Mouse (Mus musculus): ENCODE measurements at regions not wholly inside any gene's neighbourhood (a gene's known extent, or its start where the extent isn't known, plus 50 kb on each side); places are given as distances from the start of the nearest gene placed in this dataset.

DNA sequence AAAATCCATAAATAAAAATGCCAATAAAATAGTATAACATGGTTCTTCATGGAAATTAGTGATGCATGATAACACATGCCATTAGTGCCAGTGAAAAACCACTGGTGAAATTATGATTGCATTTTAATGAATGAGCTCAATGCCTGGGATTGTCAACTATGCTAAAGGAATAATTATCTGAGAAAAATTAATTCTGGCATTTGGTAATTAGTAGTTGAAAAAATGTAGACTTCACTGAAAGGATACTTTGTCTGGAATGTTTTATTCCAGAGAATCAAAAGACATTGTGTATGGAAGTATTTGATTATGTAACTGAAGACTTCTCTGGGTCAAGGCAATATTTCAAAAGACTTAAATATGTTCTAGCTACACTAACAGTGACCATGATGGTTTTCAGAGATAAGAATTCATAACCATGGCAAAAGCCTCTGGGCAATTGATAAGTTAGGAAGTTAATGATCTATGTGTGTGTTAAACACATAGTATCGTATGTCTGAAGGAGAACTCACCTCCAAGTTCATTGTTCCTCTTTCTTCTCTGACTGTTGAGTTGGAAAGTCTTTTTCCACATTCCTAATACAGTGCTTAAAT, 245.1 kb downstream of the Gpr37 start:
- H3K36me3 ChIP-seq (ENCODE audit: control insufficient read depth, insufficient read depth), result no peaks in the 10 kb centered on the region
- H3K79me2 ChIP-seq (ENCODE audit: control insufficient read depth, insufficient read depth), result no peaks in the 10 kb centered on the region
- no peak overlapping the region for H3ac ChIP-seq (ENCODE audit: control insufficient read depth, insufficient read length)
- H3K27me3 ChIP-seq (ENCODE audit: control insufficient read depth, insufficient read depth, insufficient read length), result no peaks in the 10 kb centered on the region
- TF ChIP-seq USF1 (IDR thresholded peaks at IDR 0.05; ENCODE audit: low read depth), result no peak
- no peak for TF ChIP-seq REST (IDR thresholded peaks at IDR 0.05; ENCODE audit: insufficient read depth, insufficient read length)
- no peak for TF ChIP-seq MYOD1 (IDR thresholded peaks at IDR 0.05; ENCODE audit: control insufficient read depth in 1 of 3, insufficient read length in 2 of 3, low read depth in 2 of 3)
- TF ChIP-seq TCF3 (IDR thresholded peaks at IDR 0.05; ENCODE audit: insufficient read length, low read depth), result no peak
- TF ChIP-seq SRF (IDR thresholded peaks at IDR 0.05; ENCODE audit: control insufficient read depth, insufficient read length, low read depth), result no peak
- no peak for TF ChIP-seq MAX (IDR thresholded peaks at IDR 0.05; ENCODE audit: low read depth)
- TF ChIP-seq POLR2A (IDR thresholded peaks at IDR 0.05; ENCODE audit: insufficient read length, low read depth), result no peak
- no peak for TF ChIP-seq CEBPB (IDR thresholded peaks at IDR 0.05; ENCODE audit: insufficient read depth, poor library complexity, severe bottlenecking)
- no peak for TF ChIP-seq MYOG (IDR thresholded peaks at IDR 0.05; ENCODE audit: control insufficient read depth in 1 of 3, insufficient read depth in 1 of 3, insufficient read length in 2 of 3, low read depth in 2 of 3)
- no peak for TF ChIP-seq POLR2AphosphoS2 (IDR thresholded peaks at IDR 0.05; ENCODE audit: insufficient read length, low read depth)
- no peak for TF ChIP-seq TCF12 (IDR thresholded peaks at IDR 0.05; ENCODE audit: insufficient read depth, poor library complexity, severe bottlenecking)
- no peak for TF ChIP-seq E2F4 (IDR thresholded peaks at IDR 0.05; ENCODE audit: insufficient read depth)
- no peak overlapping the region for H3K4me3 ChIP-seq
- no peak overlapping the region for H3K4me2 ChIP-seq (ENCODE audit: low read depth)

DNA sequence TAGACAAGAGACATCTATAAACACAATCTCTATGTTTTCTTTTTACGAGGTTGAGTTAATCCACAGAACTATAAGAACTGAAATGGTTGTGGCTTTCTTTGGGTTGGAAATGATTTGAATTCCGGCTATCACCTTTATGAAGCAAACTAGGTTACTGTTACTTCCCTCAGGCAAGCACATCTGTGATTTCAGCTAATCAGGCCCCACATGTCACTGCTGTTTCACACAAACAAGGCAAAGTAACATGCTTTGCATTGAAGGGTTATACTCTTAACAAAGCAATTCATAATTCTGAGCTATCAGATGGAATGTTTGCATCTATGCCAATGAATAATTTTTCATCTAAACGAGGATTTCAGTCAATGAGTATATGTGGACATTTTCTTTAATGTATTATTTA, 246.4 kb downstream of the Gpr37 start:
- TF ChIP-seq MYOD1 (IDR thresholded peaks at IDR 0.05; ENCODE audit: control insufficient read depth in 1 of 3, insufficient read length in 2 of 3, low read depth in 2 of 3) (no peak), MYOG (IDR thresholded peaks at IDR 0.05; ENCODE audit: control insufficient read depth in 1 of 3, insufficient read depth in 1 of 3, insufficient read length in 2 of 3, low read depth in 2 of 3) (no peak)
- H3K79me2 ChIP-seq (ENCODE audit: control insufficient read depth, insufficient read depth), result no peaks in the 10 kb centered on the region
- H3K4me2 ChIP-seq (ENCODE audit: low read depth), result no peak overlapping the region
- H3K36me3 ChIP-seq (ENCODE audit: control insufficient read depth, insufficient read depth), result no peaks in the 10 kb centered on the region
- H3K27me3 ChIP-seq (ENCODE audit: control insufficient read depth, insufficient read depth, insufficient read length), result no peaks in the 10 kb centered on the region
- H3ac ChIP-seq (ENCODE audit: control insufficient read depth, insufficient read length), result no peak overlapping the region
- H3K4me3 ChIP-seq, result no peak overlapping the region

DNA sequence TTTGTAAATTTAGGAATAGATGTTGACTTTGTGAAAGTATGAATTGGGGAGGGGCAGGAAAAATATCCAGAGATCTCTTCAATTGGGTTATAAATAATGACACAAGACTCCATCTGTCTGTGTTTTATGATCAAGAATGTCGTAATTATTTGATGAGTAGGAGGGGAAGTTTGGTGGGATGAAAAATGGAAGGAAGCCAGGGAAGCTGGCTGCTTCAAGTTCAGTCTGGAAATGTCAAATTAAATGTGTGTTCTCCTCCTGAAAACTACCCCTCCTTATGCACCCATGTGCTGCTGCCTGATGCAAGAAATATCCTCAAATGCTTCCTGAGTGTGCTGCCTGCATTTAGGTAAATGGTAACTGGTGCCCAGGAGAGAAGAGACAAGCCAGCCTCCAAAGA, 246.8 kb downstream of the Gpr37 start:
- H3ac ChIP-seq (ENCODE audit: control insufficient read depth, insufficient read length), result no peak overlapping the region
- no peak overlapping the region for H3K4me3 ChIP-seq
- H3K27me3 ChIP-seq (ENCODE audit: control insufficient read depth, insufficient read depth, insufficient read length), result no peaks in the 10 kb centered on the region
- H3K36me3 ChIP-seq (ENCODE audit: control insufficient read depth, insufficient read depth), result no peaks in the 10 kb centered on the region
- no peaks in the 10 kb centered on the region for H3K79me2 ChIP-seq (ENCODE audit: control insufficient read depth, insufficient read depth)
- no peak overlapping the region for H3K4me2 ChIP-seq (ENCODE audit: low read depth)
- TF ChIP-seq TCF3 (IDR thresholded peaks at IDR 0.05; ENCODE audit: insufficient read length, low read depth) (no peak), POLR2AphosphoS2 (IDR thresholded peaks at IDR 0.05; ENCODE audit: insufficient read length, low read depth) (no peak), MAX (IDR thresholded peaks at IDR 0.05; ENCODE audit: low read depth) (no peak), MYOG (IDR thresholded peaks at IDR 0.05; ENCODE audit: control insufficient read depth in 1 of 3, insufficient read depth in 1 of 3, insufficient read length in 2 of 3, low read depth in 2 of 3) (no peak), SRF (IDR thresholded peaks at IDR 0.05; ENCODE audit: control insufficient read depth, insufficient read length, low read depth) (no peak), CEBPB (IDR thresholded peaks at IDR 0.05; ENCODE audit: insufficient read depth, poor library complexity, severe bottlenecking) (no peak), POLR2A (IDR thresholded peaks at IDR 0.05; ENCODE audit: insufficient read length, low read depth) (no peak), TCF12 (IDR thresholded peaks at IDR 0.05; ENCODE audit: insufficient read depth, poor library complexity, severe bottlenecking) (no peak), MYOD1 (IDR thresholded peaks at IDR 0.05; ENCODE audit: control insufficient read depth in 1 of 3, insufficient read length in 2 of 3, low read depth in 2 of 3) (no peak), USF1 (IDR thresholded peaks at IDR 0.05; ENCODE audit: low read depth) (no peak), REST (IDR thresholded peaks at IDR 0.05; ENCODE audit: insufficient read depth, insufficient read length) (no peak), E2F4 (IDR thresholded peaks at IDR 0.05; ENCODE audit: insufficient read depth) (no peak)

DNA sequence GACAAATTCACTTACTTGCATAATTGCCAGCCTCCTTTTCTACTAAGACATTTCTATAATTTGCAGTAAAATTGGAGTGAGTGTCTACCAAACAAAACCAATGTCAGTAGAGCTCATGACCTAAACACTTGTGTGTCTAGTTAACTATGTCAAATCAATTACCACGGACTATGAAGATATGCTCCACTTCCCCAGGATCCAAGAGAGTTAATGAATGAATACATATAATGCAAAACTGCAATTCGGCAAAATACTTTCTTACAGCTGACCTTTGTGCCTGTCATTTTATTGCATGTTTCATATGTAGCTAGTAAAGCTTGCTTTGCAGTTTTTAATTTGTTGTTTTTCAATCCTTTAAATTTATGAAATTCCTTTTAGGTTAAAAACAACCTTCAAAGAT, 248.4 kb downstream of the Gpr37 start:
- no peaks in the 10 kb centered on the region for H3K27me3 ChIP-seq (ENCODE audit: control insufficient read depth, insufficient read depth, insufficient read length)
- no peak for TF ChIP-seq USF1 (IDR thresholded peaks at IDR 0.05; ENCODE audit: low read depth)
- no peak for TF ChIP-seq REST (IDR thresholded peaks at IDR 0.05; ENCODE audit: insufficient read depth, insufficient read length)
- TF ChIP-seq E2F4 (IDR thresholded peaks at IDR 0.05; ENCODE audit: insufficient read depth), result no peak
- no peak overlapping the region for H3K4me3 ChIP-seq
- no peak overlapping the region for H3ac ChIP-seq (ENCODE audit: control insufficient read depth, insufficient read length)
- H3K4me2 ChIP-seq (ENCODE audit: low read depth), result no peak overlapping the region
- no peaks in the 10 kb centered on the region for H3K79me2 ChIP-seq (ENCODE audit: control insufficient read depth, insufficient read depth)
- no peaks in the 10 kb centered on the region for H3K36me3 ChIP-seq (ENCODE audit: control insufficient read depth, insufficient read depth)

DNA sequence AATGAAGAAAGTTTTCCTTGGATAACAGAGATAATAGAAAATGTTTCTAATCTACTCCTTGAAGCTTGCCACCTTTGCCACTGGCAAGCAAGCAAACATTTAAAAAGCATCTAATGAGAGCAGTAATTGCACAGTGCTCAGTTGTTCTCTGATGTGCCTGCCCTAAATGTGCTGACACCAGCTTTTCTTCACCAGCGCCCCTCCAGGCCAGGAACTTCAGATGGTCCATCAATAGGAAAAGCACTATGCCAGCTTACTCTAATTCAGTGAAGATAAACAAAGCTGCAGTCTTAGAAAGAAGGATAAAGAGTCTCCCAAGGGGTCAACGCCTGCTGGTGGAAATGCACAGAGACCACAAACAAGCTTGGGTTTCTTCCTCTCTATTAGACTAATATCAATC, 252.7 kb downstream of the Gpr37 start:
- no peaks in the 10 kb centered on the region for H3K79me2 ChIP-seq (ENCODE audit: control insufficient read depth, insufficient read depth)
- no peak overlapping the region for H3ac ChIP-seq (ENCODE audit: control insufficient read depth, insufficient read length)
- no peak for TF ChIP-seq USF1 (IDR thresholded peaks at IDR 0.05; ENCODE audit: low read depth)
- no peak for TF ChIP-seq POLR2A (IDR thresholded peaks at IDR 0.05; ENCODE audit: insufficient read length, low read depth)
- no peak for TF ChIP-seq MYOD1 (IDR thresholded peaks at IDR 0.05; ENCODE audit: control insufficient read depth in 1 of 3, insufficient read length in 2 of 3, low read depth in 2 of 3)
- TF ChIP-seq MAX (IDR thresholded peaks at IDR 0.05; ENCODE audit: low read depth), result no peak
- no peak for TF ChIP-seq MYOG (IDR thresholded peaks at IDR 0.05; ENCODE audit: control insufficient read depth in 1 of 3, insufficient read depth in 1 of 3, insufficient read length in 2 of 3, low read depth in 2 of 3)
- no peak for TF ChIP-seq SRF (IDR thresholded peaks at IDR 0.05; ENCODE audit: control insufficient read depth, insufficient read length, low read depth)
- no peak for TF ChIP-seq REST (IDR thresholded peaks at IDR 0.05; ENCODE audit: insufficient read depth, insufficient read length)
- no peak for TF ChIP-seq CEBPB (IDR thresholded peaks at IDR 0.05; ENCODE audit: insufficient read depth, poor library complexity, severe bottlenecking)
- TF ChIP-seq POLR2AphosphoS2 (IDR thresholded peaks at IDR 0.05; ENCODE audit: insufficient read length, low read depth), result no peak
- no peak for TF ChIP-seq TCF3 (IDR thresholded peaks at IDR 0.05; ENCODE audit: insufficient read length, low read depth)
- TF ChIP-seq E2F4 (IDR thresholded peaks at IDR 0.05; ENCODE audit: insufficient read depth), result no peak
- no peaks in the 10 kb centered on the region for H3K36me3 ChIP-seq (ENCODE audit: control insufficient read depth, insufficient read depth)
- H3K4me3 ChIP-seq, result no peak overlapping the region
- H3K4me2 ChIP-seq (ENCODE audit: low read depth), result no peak overlapping the region
- H3K27me3 ChIP-seq (ENCODE audit: control insufficient read depth, insufficient read depth, insufficient read length), result no peaks in the 10 kb centered on the region
